Mouse (Mus musculus) E14TG2a.4 (cell line): ENCODE measurements around the gene Cryzl1.

Experiments used
- CTCF ChIP-seq: conservative IDR thresholded peaks from 2 replicates; pipeline ENCODE4 v1.5.1; 2014; ENCODE audit warnings: low read length
- NANOG ChIP-seq: IDR thresholded peaks from 2 replicates; pipeline ENCODE4 v1.6.1; 2014; ENCODE audit warnings: borderline replicate concordance, low read length, mixed read lengths
- POU5F1 ChIP-seq: IDR thresholded peaks from 2 replicates; pipeline ENCODE4 v1.6.1; 2014; ENCODE audit warnings: low read length, borderline replicate concordance

GRCm38 (mm10) chr16:91736046-91736816, 7.5 kb upstream of the Cryzl1 start:
- TF ChIP-seq CTCF (no peak), POU5F1 (no peak), NANOG (peak; percentile 84)
